Mouse (Mus musculus) left cerebral cortex, adult 2 months (tissue): ENCODE measurements around the gene Wfs1. TPM values are rescaled to one million over a fixed set of nuclear protein-coding genes. Genes with fewer than 3 reads are reported as not detected.
"Not testable (repeated sequence)": the region's sequence is repeated elsewhere in the genome, so short reads cannot be mapped to it uniquely, and the experiment has no call there.

Experiments used
- DNase-seq, 2 experiments: peaks; one replicate each; pipeline ENCODE4 v3.0.0; 2021 to 2022; ENCODE audit warnings: low spot score in 2 of 2, mixed read lengths in 1 of 2; ENCODE audit errors: extremely low spot score in 1 of 2
- H3K27ac ChIP-seq: fragments of 200-600 bp; 2 replicates; pipeline ENCODE4 v1.8.1; 2022
- H3K4me3 ChIP-seq: fragments of 200-600 bp; 2 replicates; pipeline ENCODE4 v1.8.1; 2022
- CTCF ChIP-seq: fragments of 200-600 bp; IDR thresholded peaks from 2 replicates; pipeline ENCODE4 v1.8.1; 2022; ENCODE audit warnings: antibody characterized with exemption, mild to moderate bottlenecking, moderate library complexity
- intact Hi-C: fragments of 180-260 bp; cut with DNase I; formaldehyde crosslinking; loops from one replicate; pipeline ENCODE4 v1.15.1; 2025
- total RNA-seq, 2 experiments: library from RNA; stranded (reverse); gene quantifications; 2 replicates each; pipeline ENCODE4 v1.2.3; 2021

Gene Wfs1
- total RNA-seq, 2 experiments from 2014 or later, result 118 to 155 TPM

GRCm38 (mm10) chr5:36945713-36946112 lies 43.3 kb downstream of the Wfs1 start:
- peak overlapping the region; percentile 92 for H3K27ac ChIP-seq
- H3K4me3 ChIP-seq, result no peak overlapping the region
- no peak for TF ChIP-seq CTCF
- intact Hi-C loops, result loop anchor here (1.0 to 5.0 kb wide), 6 partner anchors 52 to 162 kb away; no protein-coding TSS in a partner anchor
- no peak for DNase-seq

- peak; percentile 50 to 52 for DNase-seq
- TF ChIP-seq CTCF, result no peak
- Histone ChIP-seq H3K4me3 (no peak overlapping the region), H3K27ac (peak overlapping the region; percentile 92)
- intact Hi-C loops, result loop anchor here (1.0 to 5.0 kb wide), 4 partner anchors 52 to 162 kb away; no protein-coding TSS in a partner anchor
Measured at GRCm38 (mm10) chr5:36945102-36945701, 43.8 kb downstream of the Wfs1 start.

GRCm38 (mm10) chr5:36944552-36944951 lies 44.5 kb downstream of the Wfs1 start:
- no peak overlapping the region for H3K4me3 ChIP-seq
- intact Hi-C loops, result loop anchor here (2.0 kb wide), 1 partner anchor 100 kb away; no protein-coding TSS in a partner anchor
- DNase-seq, result no peak
- H3K27ac ChIP-seq, result peak overlapping the region; percentile 92
- TF ChIP-seq CTCF, result no peak

GRCm38 (mm10) chr5:36942446-36942845 lies 46.6 kb downstream of the Wfs1 start:
- intact Hi-C loops, result no loop called here
- TF ChIP-seq CTCF, result peak; percentile 41
- Histone ChIP-seq H3K27ac (no peak overlapping the region), H3K4me3 (no peak overlapping the region)
- no peak for DNase-seq

- H3K27ac ChIP-seq, intact Hi-C loops, H3K4me3 ChIP-seq: not testable (repeated sequence)
Measured at GRCm38 (mm10) chr5:36938991-36939390, 50.0 kb downstream of the Wfs1 start.

DNA sequence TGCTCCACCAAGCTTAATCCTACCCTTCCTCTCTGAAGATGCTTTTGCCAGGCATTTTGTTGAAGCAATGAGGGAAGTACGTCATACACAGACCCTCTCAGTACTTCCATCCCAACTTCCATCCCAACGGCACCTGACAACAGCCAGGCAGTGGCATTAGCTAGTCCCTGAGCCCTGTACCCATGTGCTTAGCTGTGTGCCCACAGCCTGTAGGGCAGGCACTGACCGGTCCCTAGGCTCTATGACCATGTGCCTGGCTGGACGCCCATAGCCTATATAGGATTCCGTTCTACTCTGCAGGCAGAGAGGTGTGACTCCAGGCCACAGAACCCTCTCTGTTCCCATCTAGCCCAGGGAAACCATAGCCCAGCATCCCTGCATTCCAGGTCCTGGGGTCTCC lies 51.0 kb downstream of the Wfs1 start:
- H3K27ac ChIP-seq, result no peak overlapping the region
- H3K4me3 ChIP-seq, result no peak overlapping the region
- TF ChIP-seq CTCF, result no peak
- intact Hi-C loops, result no loop called here
- no peak for DNase-seq

More at GRCm38 (mm10) chr5:36938991-36939390, 50.0 kb downstream of the Wfs1 start:
- not testable (repeated sequence) for DNase-seq

GRCm38 (mm10) chr5:36936548-36936947 lies 52.5 kb downstream of the Wfs1 start:
- no peak for DNase-seq
- Histone ChIP-seq H3K27ac (peak overlapping the region; percentile 55; the same call in 1 of the 2 replicates), H3K4me3 (no peak overlapping the region)
- TF ChIP-seq CTCF, result peak; percentile 22
- intact Hi-C loops, result no loop called here

- no peak for TF ChIP-seq CTCF
- Histone ChIP-seq H3K27ac (peak overlapping the region; percentile 55), H3K4me3 (no peak overlapping the region)
- intact Hi-C loops, result no loop called here
- DNase-seq, result peak in 1 of 2 experiments; percentile 46
Measured at GRCm38 (mm10) chr5:36935486-36936473, 53.2 kb downstream of the Wfs1 start.

GRCm38 (mm10) chr5:36933383-36933782 lies 55.6 kb downstream of the Wfs1 start:
- intact Hi-C loops, result no loop called here
- H3K27ac ChIP-seq, result no peak overlapping the region
- no peak for TF ChIP-seq CTCF
- no peak overlapping the region for H3K4me3 ChIP-seq
- DNase-seq, result no peak

DNA sequence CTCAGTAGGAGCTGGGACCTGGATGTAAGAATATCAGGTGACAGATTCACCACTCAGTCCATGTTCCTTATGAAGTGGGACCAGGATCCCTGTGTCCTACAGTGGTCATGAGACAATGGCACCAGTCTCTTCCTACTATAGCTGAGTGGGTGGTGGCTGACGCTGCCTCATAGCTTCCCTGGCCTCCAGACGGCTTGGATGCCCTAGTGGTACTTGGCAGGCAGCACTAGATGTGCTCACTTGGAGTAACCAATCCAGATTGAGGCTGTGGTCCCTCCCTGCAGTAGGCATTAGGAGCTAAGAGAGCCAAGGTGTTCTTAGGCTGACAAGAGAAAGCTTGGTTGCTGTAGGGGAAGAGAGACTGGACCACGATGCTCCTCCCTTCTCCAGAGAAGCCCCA lies 59.6 kb downstream of the Wfs1 start:
- no peak for DNase-seq
- intact Hi-C loops, result no loop called here
- H3K27ac ChIP-seq, result no peak overlapping the region; the same call in 1 of the 2 replicates
- TF ChIP-seq CTCF, result no peak
- no peak overlapping the region for H3K4me3 ChIP-seq

GRCm38 (mm10) chr5:36928701-36929100 lies 60.3 kb downstream of the Wfs1 start:
- no peak for DNase-seq
- peak; percentile 62 for TF ChIP-seq CTCF
- no peak overlapping the region for H3K27ac ChIP-seq
- intact Hi-C loops, result no loop called here
- no peak overlapping the region for H3K4me3 ChIP-seq
